Mouse (Mus musculus): ENCODE measurements around the gene Trim21.

- TF ChIP-seq USF1 (IDR thresholded peaks at IDR 0.05; ENCODE audit: low read depth), result no peak
- TF ChIP-seq CTCF (IDR thresholded peaks at IDR 0.05; ENCODE audit: control insufficient read depth, insufficient read depth, insufficient read length), result no peak
- TF ChIP-seq CEBPB (IDR thresholded peaks at IDR 0.05; ENCODE audit: low read depth), result no peak
- TF ChIP-seq MAX (IDR thresholded peaks at IDR 0.05), result no peak
- TF ChIP-seq MYOD1 (IDR thresholded peaks at IDR 0.05; ENCODE audit: control insufficient read depth, insufficient read length, low read depth), result no peak
- no peak for TF ChIP-seq FOSL1 (IDR thresholded peaks at IDR 0.05; ENCODE audit: insufficient read depth, low read length, poor library complexity, severe bottlenecking)
- no peak for TF ChIP-seq MYOG (IDR thresholded peaks at IDR 0.05; ENCODE audit: control insufficient read depth, extremely low read depth, insufficient read length)
Measured at GRCm38 (mm10) chr7:102517051-102517335, 48.3 kb downstream of the Trim21 start.

Data from C2C12 (cell line).